Mouse (Mus musculus): ENCODE results near the gene Gm20388. TPM values are rescaled to one million over a fixed set of nuclear protein-coding genes. Genes with fewer than 3 reads are reported as not detected.

Gm20388 gene
- total and polyA plus RNA-seq, 2 experiments from 2014 or later, result 17.3 TPM; not detected in 1

DNA sequence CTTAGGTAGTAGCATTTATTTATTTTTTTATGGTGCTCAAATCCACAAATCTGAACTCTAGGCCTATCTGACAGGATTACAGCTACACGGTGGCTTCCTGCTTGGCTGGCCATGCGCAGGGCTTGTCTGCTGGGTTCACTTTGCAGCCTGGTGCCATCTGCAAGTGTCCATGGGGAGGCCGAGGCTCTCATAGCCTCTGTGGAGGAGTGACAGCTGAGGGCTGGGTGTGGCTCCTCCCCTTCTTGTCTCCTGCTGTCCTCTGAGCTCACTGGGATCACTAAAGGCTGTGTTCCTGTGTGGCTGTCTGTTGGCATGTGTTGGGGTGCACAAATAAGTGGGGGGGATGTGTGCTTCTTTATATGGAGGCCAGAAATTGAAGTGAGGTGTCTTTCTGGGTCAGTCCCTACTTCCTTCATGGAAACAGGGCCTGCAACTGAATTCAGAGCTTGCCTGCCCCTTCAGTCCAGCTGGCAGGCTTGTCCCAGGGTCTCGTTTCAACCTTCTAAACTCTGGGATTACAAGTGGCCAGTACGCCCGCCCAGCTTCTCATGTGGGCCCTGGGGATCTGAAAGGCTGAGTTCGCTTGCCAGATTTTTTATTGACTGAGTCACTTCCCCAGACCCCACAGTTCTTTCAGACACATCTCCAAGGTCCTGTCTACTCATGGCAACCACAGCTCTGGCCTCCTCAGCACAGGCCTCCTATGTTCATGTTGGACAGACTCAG lies 304.9 kb downstream of the Gm20388 start:
- WGBS, result 45% methylated on average over 7 of the region's 7 CpGs
- DNase-seq (ENCODE audit: low spot score), result peak; percentile 49
- no peak overlapping the region for H3K4me3 ChIP-seq (ENCODE audit: low read depth, low read length)
- H3K4me2 ChIP-seq (ENCODE audit: low read depth, low read length), result no peak overlapping the region
- no peaks in the 10 kb centered on the region for H3K9me3 ChIP-seq (replicated peaks; ENCODE audit: control insufficient read depth, low read length)
- H3K9ac ChIP-seq (replicated peaks; ENCODE audit: low read depth, low read length), result no peak overlapping the region; the same call in 1 of the 2 replicates
- peaks cover 27% of the 10 kb centered on the region for H3K4me1 ChIP-seq (ENCODE audit: control insufficient read depth, insufficient read depth)
- no peak for TF ChIP-seq EP300 (IDR thresholded peaks at IDR 0.05; ENCODE audit: low read depth)
- TF ChIP-seq CTCF (IDR thresholded peaks at IDR 0.05; ENCODE audit: low read depth), result no peak
- 0 out of 2 replicates have a peak overlapping the region, but pooled peaks have one; percentile 18 for H3K27ac ChIP-seq (ENCODE audit: low read depth)
- H3K36me3 ChIP-seq (replicated peaks; ENCODE audit: control insufficient read depth, insufficient read depth, low read length), result no peaks in the 10 kb centered on the region
- ATAC-seq (ENCODE audit: insufficient read depth, low read depth), result no peak
- no peaks in the 10 kb centered on the region for H3K27me3 ChIP-seq (ENCODE audit: control insufficient read depth, insufficient read depth, low read length)

DNA sequence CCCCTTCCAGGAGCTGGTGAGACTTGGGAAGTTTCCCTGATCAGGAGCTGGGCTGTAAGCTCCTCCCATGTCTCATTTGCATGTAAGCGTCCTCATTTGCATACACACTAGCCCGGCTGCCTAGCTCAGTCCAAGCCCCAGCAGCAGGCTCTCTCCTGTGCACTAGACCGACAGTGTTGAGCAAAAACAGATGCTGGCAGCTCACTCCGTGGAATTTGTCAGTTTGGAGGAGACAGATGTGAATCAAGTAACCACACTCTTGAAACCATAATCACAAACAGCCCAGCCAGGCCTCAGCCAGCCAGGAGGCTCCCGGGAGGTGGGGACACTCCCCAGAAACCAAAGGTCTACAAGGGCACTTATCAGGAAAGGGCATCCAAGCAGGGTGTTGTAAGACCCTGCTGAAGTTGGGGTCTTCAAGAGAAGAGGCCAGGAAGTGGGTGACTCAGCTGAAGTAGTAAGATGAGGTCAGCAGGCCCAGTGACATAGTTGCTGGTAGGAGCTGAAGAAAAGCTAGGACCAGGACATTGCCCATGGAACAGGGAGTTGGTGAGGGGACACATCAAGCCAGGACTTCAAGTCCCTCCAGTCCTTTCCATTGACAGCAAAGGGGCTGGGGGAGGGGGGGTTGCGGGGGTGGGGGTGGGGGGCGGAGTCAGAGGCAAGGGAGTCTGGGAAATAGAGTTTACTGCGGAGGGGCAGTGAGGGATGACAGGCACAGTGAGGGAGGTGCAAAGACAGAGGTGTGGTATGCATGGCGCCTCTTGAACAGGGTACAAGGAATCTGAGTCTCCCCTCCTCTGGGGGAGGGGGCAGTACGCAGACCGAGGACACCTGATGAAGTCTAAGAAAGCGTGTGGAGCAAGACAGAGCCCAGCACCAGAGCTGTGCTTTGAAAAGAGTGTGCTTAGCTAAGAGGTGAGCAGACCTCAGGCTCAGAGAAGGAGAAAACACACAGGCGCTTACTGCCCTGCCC lies 306.5 kb downstream of the Gm20388 start:
- 29% methylated on average over 13 of the region's 13 CpGs for WGBS
- TF ChIP-seq EP300 (IDR thresholded peaks at IDR 0.05; ENCODE audit: low read depth) (no peak), CTCF (IDR thresholded peaks at IDR 0.05; ENCODE audit: low read depth) (no peak)
- ATAC-seq (ENCODE audit: insufficient read depth, low read depth) (peak; percentile 67), DNase-seq (ENCODE audit: low spot score) (peak; percentile 71)
- Histone ChIP-seq H3K27me3 (ENCODE audit: control insufficient read depth, insufficient read depth, low read length) (no peaks in the 10 kb centered on the region), H3K36me3 (replicated peaks; ENCODE audit: control insufficient read depth, insufficient read depth, low read length) (no peaks in the 10 kb centered on the region), H3K9me3 (replicated peaks; ENCODE audit: control insufficient read depth, low read length) (no peaks in the 10 kb centered on the region), H3K9ac (replicated peaks; ENCODE audit: low read depth, low read length) (no peak overlapping the region; the same call in 1 of the 2 replicates), H3K4me1 (ENCODE audit: control insufficient read depth, insufficient read depth) (peaks cover 17% of the 10 kb centered on the region), H3K4me3 (ENCODE audit: low read depth, low read length) (no peak overlapping the region), H3K27ac (ENCODE audit: low read depth) (peak overlapping the region; percentile 74), H3K4me2 (ENCODE audit: low read depth, low read length) (no peak overlapping the region)

DNA sequence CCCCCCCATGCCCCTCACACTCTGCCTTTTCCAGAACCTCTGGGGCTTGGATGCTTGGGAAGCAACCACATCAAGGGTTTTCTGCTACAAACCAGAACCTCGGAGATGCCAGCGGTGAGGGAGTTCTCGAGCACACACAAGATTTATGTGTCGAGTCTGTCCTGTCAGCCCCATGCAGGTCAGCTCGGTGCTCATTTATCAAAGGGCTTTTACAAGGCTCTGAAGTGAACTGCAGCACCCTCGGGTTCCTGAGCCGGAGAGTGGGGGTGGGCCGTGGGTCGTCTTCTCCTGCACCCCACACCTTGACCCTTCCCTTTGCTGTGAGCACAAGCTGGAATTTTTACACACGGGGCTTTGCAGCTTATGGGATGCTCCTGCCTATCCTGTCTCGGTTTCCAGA lies 311.9 kb downstream of the Gm20388 start:
- peaks cover 3% of the 10 kb centered on the region; the same call in 1 of the 2 replicates for H3K4me1 ChIP-seq (ENCODE audit: control insufficient read depth, insufficient read depth)
- 72% methylated on average over 11 of the region's 11 CpGs for WGBS
- no peak for DNase-seq (ENCODE audit: low spot score)

DNA sequence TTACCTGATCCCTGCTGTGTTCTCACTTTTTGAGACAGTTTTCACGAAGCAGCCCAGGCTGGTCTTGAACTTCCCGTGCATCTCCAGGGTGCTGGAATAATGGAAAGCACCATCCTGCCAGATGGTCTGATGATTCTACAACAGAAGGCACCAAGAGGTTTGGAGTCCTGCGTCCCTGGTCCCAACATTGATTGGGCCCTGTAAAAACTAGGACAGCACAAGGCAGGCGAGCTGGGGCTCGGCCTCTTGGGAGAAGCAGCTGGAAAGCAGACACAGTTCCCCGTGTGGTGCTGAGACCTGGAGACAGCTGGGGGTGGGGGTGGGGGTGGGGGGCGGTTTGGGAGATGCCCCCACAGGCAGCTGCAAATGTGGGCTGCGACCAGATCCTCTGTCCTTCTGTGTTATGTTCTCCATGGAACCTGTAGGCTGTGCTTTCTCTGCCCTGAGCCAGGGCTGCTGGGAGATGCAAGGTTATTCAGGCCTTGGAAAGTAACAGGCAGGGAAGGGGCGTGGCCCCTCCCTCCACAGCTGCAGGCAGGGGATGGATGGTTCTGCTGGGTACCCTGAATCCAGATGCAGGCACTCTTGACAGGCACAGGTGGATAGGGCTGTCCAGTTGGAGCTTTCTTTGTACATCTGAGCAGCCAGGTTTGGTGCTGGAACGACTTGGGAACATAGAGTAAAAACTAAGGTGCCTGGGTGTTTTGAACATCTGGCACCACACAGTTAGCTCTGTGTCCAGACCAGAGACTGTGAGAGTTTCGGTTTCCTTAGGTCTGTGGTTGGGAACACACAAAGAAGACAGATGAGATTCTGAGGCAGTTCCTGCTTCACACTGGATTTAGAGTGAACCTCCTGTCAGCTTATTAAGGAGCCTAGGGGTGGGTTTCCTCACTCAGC lies 314.1 kb downstream of the Gm20388 start:
- 66% methylated on average over 11 of the region's 11 CpGs for WGBS
- Histone ChIP-seq H3K27me3 (ENCODE audit: control insufficient read depth, insufficient read depth, low read length) (peaks cover under 1% of the 10 kb centered on the region; the same call in 1 of the 2 replicates), H3K9ac (replicated peaks; ENCODE audit: low read depth, low read length) (no peak overlapping the region), H3K27ac (ENCODE audit: low read depth) (no peak overlapping the region), H3K9me3 (replicated peaks; ENCODE audit: control insufficient read depth, low read length) (no peaks in the 10 kb centered on the region), H3K4me2 (ENCODE audit: low read depth, low read length) (no peak overlapping the region), H3K4me1 (ENCODE audit: control insufficient read depth, insufficient read depth) (peaks cover 12% of the 10 kb centered on the region), H3K36me3 (replicated peaks; ENCODE audit: control insufficient read depth, insufficient read depth, low read length) (no peaks in the 10 kb centered on the region), H3K4me3 (ENCODE audit: low read depth, low read length) (no peak overlapping the region)
- TF ChIP-seq EP300 (IDR thresholded peaks at IDR 0.05; ENCODE audit: low read depth) (no peak), CTCF (IDR thresholded peaks at IDR 0.05; ENCODE audit: low read depth) (no peak)
- no peak for DNase-seq (ENCODE audit: low spot score)
- ATAC-seq (ENCODE audit: insufficient read depth, low read depth), result no peak

More for the DNA sequence above, 311.9 kb downstream of the Gm20388 start:
- Histone ChIP-seq H3K9me3 (replicated peaks; ENCODE audit: control insufficient read depth, low read length) (no peaks in the 10 kb centered on the region), H3K27me3 (ENCODE audit: control insufficient read depth, insufficient read depth, low read length) (no peaks in the 10 kb centered on the region), H3K4me3 (ENCODE audit: low read depth, low read length) (no peak overlapping the region), H3K4me2 (ENCODE audit: low read depth, low read length) (no peak overlapping the region), H3K9ac (replicated peaks; ENCODE audit: low read depth, low read length) (no peak overlapping the region), H3K36me3 (replicated peaks; ENCODE audit: control insufficient read depth, insufficient read depth, low read length) (no peaks in the 10 kb centered on the region), H3K27ac (ENCODE audit: low read depth) (no peak overlapping the region)
- TF ChIP-seq CTCF (IDR thresholded peaks at IDR 0.05; ENCODE audit: low read depth), result no peak
- no peak for ATAC-seq (ENCODE audit: insufficient read depth, low read depth)
